In the genomic region with DNA sequence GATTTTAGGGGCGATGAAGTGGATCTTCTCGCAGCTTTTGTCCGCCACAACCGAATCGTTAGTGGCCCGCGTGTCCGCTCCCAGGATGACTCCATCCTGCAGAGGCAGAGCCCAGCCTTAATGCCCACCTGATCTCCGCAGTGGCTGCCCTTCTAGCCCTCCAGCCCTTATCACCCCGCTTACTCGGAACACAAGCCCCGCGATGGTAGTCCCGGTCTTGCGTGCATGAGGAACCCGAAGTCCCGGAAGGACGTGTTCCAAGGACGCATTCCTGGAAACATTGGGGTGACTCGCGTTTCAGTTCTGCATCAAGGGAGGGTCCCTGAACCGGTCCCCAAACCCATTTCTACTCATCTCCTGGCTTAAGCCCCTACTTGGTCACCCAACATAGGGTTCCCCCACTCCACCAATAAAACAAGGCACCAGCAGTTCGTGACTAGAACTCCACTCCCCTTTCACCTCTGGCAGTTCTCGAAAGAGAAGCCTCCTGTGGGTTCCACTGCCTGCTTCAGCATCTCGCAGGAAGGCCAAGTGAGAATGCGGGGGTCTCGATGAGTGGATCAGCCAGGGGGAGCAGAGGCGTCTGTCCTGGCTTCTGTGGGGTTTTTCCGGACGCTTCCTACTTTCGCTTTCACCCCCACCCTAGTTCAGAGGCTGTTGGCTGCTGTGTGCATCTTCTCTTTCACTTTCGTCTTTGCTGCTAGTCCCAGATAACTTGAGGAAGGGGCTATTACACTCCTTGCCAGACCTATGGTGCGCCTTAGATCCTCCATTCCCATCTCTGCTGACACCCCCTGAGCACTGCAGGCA, we compare ENCODE assay signal across 8 mouse cellular contexts. TPM values are rescaled to one million over a fixed set of nuclear protein-coding genes. Genes with fewer than 3 reads are reported as not detected.
DNase-seq lines count a peak whose midpoint lies in the region; ATAC-seq and TF ChIP-seq lines count a peak whose summit lies in the region.

No protein-coding gene starts in this region.

- DNase-seq in urinary bladder, adult 2 months (ENCODE audit: low spot score) = peak; percentile 51
- DNase-seq in urinary bladder, postnatal 4 days (ENCODE audit: low spot score in 2 of 2) = no peak
- DNase-seq in cerebellum, adult 9-10 months = peak; percentile 55
- DNase-seq in gastrocnemius, postnatal 25 days = peak; percentile 45
- peak; percentile 68 for DNase-seq in liver, adult 2 months (ENCODE audit: extremely low read depth, low read depth, low spot score)
- no peak for DNase-seq in midbrain, postnatal 0 days (ENCODE audit: low spot score)
- peak; percentile 72 for DNase-seq in thymus, postnatal 0 days (ENCODE audit: low spot score)

- TF ChIP-seq POLR2A in liver, adult 2 months (IDR thresholded peaks at IDR 0.05; ENCODE audit: extremely low read depth, insufficient read depth, low read length) = 0 out of 2 replicates have a peak, but pooled peaks have one; percentile 21

- peaks cover 8% of the 10 kb centered on the region; the same call in 1 of the 2 replicates for H3K79me2 ChIP-seq in liver, adult 2 months (ENCODE audit: control insufficient read depth, insufficient read depth, low read length)

- 0 out of 2 replicates have a peak, but pooled peaks cover 5% of the 10 kb centered on the region for H3K36me3 ChIP-seq in intestine, embryonic 16.5 days (ENCODE audit: control insufficient read depth, insufficient read depth, low read length)
- peaks cover 6% of the 10 kb centered on the region; the same call in 1 of the 2 replicates for H3K36me3 ChIP-seq in liver, adult 2 months (ENCODE audit: control insufficient read depth, insufficient read depth, low read length)
- H3K36me3 ChIP-seq in midbrain, postnatal 0 days (ENCODE audit: insufficient read depth, low read length) = peaks cover 2% of the 10 kb centered on the region

- peak overlapping the region; percentile 80 for H3K4me2 ChIP-seq in intestine, embryonic 16.5 days (ENCODE audit: low read depth, low read length)
- peak overlapping the region; percentile 71 for H3K4me2 ChIP-seq in midbrain, postnatal 0 days (ENCODE audit: low read depth, low read length, poor library complexity, severe bottlenecking)

- no peaks in the 10 kb centered on the region for H3K27me3 ChIP-seq in intestine, embryonic 16.5 days (replicated peaks; ENCODE audit: control insufficient read depth, insufficient read depth, low read length)
- H3K27me3 ChIP-seq in liver, adult 2 months (ENCODE audit: control insufficient read depth, insufficient read depth, low read length) = no peaks in the 10 kb centered on the region
- no peaks in the 10 kb centered on the region for H3K27me3 ChIP-seq in midbrain, postnatal 0 days (ENCODE audit: insufficient read depth, low read length)

- H3K4me3 ChIP-seq in intestine, embryonic 16.5 days (ENCODE audit: low read length) = peak overlapping the region; percentile 89
- H3K4me3 ChIP-seq in liver, adult 2 months (ENCODE audit: insufficient read depth, low read depth, low read length) = peak overlapping the region; percentile 87
- H3K4me3 ChIP-seq in midbrain, postnatal 0 days (ENCODE audit: low read depth, low read length) = peak overlapping the region; percentile 60

- H3K9ac ChIP-seq in intestine, embryonic 16.5 days (ENCODE audit: low read depth, low read length) = peak overlapping the region; percentile 87
- H3K9ac ChIP-seq in liver, adult 2 months (ENCODE audit: low read depth, low read length) = peak overlapping the region; percentile 75
- peak overlapping the region; percentile 93 for H3K9ac ChIP-seq in midbrain, postnatal 0 days (replicated peaks; ENCODE audit: low read length, poor library complexity, severe bottlenecking)

- no peak for TF ChIP-seq CTCF in liver, adult 2 months (IDR thresholded peaks at IDR 0.05; ENCODE audit: low read depth, low read length)
- TF ChIP-seq CTCF in midbrain, postnatal 0 days (IDR thresholded peaks at IDR 0.05) = no peak

- H3K4me1 ChIP-seq in intestine, embryonic 16.5 days (ENCODE audit: control insufficient read depth, insufficient read depth, low read length) = peaks cover 16% of the 10 kb centered on the region
- peaks cover 8% of the 10 kb centered on the region; the same call in 1 of the 2 replicates for H3K4me1 ChIP-seq in liver, adult 2 months (ENCODE audit: control insufficient read depth, insufficient read depth, low read length)
- peaks cover 7% of the 10 kb centered on the region for H3K4me1 ChIP-seq in midbrain, postnatal 0 days (ENCODE audit: insufficient read depth, low read length)

- WGBS in intestine, embryonic 16.5 days = 2% methylated on average over 33 of the region's 33 CpGs
- WGBS in liver, adult 2 months = under 1% methylated on average over 33 of the region's 33 CpGs
- 2% methylated on average over 33 of the region's 33 CpGs for WGBS in midbrain, postnatal 0 days

- no peaks in the 10 kb centered on the region for H3K9me3 ChIP-seq in intestine, embryonic 16.5 days (ENCODE audit: control insufficient read depth, low read length)
- no peaks in the 10 kb centered on the region for H3K9me3 ChIP-seq in midbrain, postnatal 0 days (ENCODE audit: low read length)

- peak overlapping the region; percentile 85 for H3K27ac ChIP-seq in intestine, embryonic 16.5 days (ENCODE audit: low read length)
- H3K27ac ChIP-seq in liver, adult 2 months (replicated peaks; ENCODE audit: insufficient read depth, low read depth, low read length) = peak overlapping the region; percentile 91
- H3K27ac ChIP-seq in midbrain, postnatal 0 days (ENCODE audit: low read depth, low read length) = peak overlapping the region; percentile 95

- peak; percentile 47 for ATAC-seq in intestine, embryonic 16.5 days
- peak; percentile 56 for ATAC-seq in midbrain, postnatal 0 days (ENCODE audit: low FRiP score)

RNA-seq across cellular contexts. Expression of gene Psmb10, which starts 0.5 kb away (rescaled TPM):
- polyA plus RNA-seq in urinary bladder, adult 2 months (2012; rRNA removed) = 82.8 and 98.7 TPM in 2 replicates
- 10 to 100 TPM; 19.1 to 22.1 TPM for total RNA-seq in gastrocnemius, postnatal 25 days (2021)
- 115 and 116 TPM in 2 replicates for polyA plus RNA-seq in intestine, embryonic 16.5 days (2015; fragmentation: Nextera tagmentation; extraction: Ambion mirVana)
- total RNA-seq in liver, adult 2 months (2014; rRNA removed) = 86.8 and 109 TPM in 2 replicates
- polyA plus RNA-seq in liver, adult 2 months (2012; rRNA removed) = 122 and 139 TPM in 2 replicates
- 44.9 and 85.1 TPM in 2 replicates for total RNA-seq in midbrain, postnatal 0 days (2014; rRNA removed)
- 110 and 122 TPM in 2 replicates for polyA plus RNA-seq in midbrain, postnatal 0 days (2015; fragmentation: Nextera tagmentation; extraction: Ambion mirVana)
- 385 and 398 TPM in 2 replicates for polyA plus RNA-seq in thymus, postnatal 0 days (2015; fragmentation: Nextera tagmentation; extraction: Ambion mirVana)

RNA-seq across cellular contexts. Expression of gene Ctrl, which starts 4.0 kb away (rescaled TPM):
- 1.4 and 1.8 TPM in 2 replicates for polyA plus RNA-seq in urinary bladder, adult 2 months (2012; rRNA removed)
- not detected for total RNA-seq in gastrocnemius, postnatal 25 days (2021)
- 3.1 and 6.2 TPM in 2 replicates for polyA plus RNA-seq in intestine, embryonic 16.5 days (2015; fragmentation: Nextera tagmentation; extraction: Ambion mirVana)
- total RNA-seq in liver, adult 2 months (2014; rRNA removed) = 8.5 and 59.0 TPM in 2 replicates
- 1.6 and 2.0 TPM in 2 replicates for polyA plus RNA-seq in liver, adult 2 months (2012; rRNA removed)
- total RNA-seq in midbrain, postnatal 0 days (2014; rRNA removed) = 3.6 and 4.0 TPM in 2 replicates
- 3.2 and 3.9 TPM in 2 replicates for polyA plus RNA-seq in midbrain, postnatal 0 days (2015; fragmentation: Nextera tagmentation; extraction: Ambion mirVana)
- polyA plus RNA-seq in thymus, postnatal 0 days (2015; fragmentation: Nextera tagmentation; extraction: Ambion mirVana) = 0.99 TPM in 2 replicates

RNA-seq across cellular contexts. Expression of gene Lcat, which starts 5.5 kb away (rescaled TPM):
- polyA plus RNA-seq in urinary bladder, adult 2 months (2012; rRNA removed) = 3.7 and 5.2 TPM in 2 replicates
- under 1 TPM; 0.46 to 0.80 TPM for total RNA-seq in gastrocnemius, postnatal 25 days (2021)
- 1.7 and 2.8 TPM in 2 replicates for polyA plus RNA-seq in intestine, embryonic 16.5 days (2015; fragmentation: Nextera tagmentation; extraction: Ambion mirVana)
- 215 and 324 TPM in 2 replicates for total RNA-seq in liver, adult 2 months (2014; rRNA removed)
- polyA plus RNA-seq in liver, adult 2 months (2012; rRNA removed) = 919 and 969 TPM in 2 replicates
- 7.5 and 19.3 TPM in 2 replicates for total RNA-seq in midbrain, postnatal 0 days (2014; rRNA removed)
- 5.6 and 6.8 TPM in 2 replicates for polyA plus RNA-seq in midbrain, postnatal 0 days (2015; fragmentation: Nextera tagmentation; extraction: Ambion mirVana)
- 0.40 and 0.62 TPM in 2 replicates for polyA plus RNA-seq in thymus, postnatal 0 days (2015; fragmentation: Nextera tagmentation; extraction: Ambion mirVana)

RNA-seq across cellular contexts. Expression of gene Slc12a4, which starts 28.2 kb away (rescaled TPM):
- 64.3 and 69.6 TPM in 2 replicates for polyA plus RNA-seq in urinary bladder, adult 2 months (2012; rRNA removed)
- total RNA-seq in gastrocnemius, postnatal 25 days (2021) = 10 to 100 TPM; 11.5 to 14.4 TPM
- polyA plus RNA-seq in intestine, embryonic 16.5 days (2015; fragmentation: Nextera tagmentation; extraction: Ambion mirVana) = 19.4 and 21.8 TPM in 2 replicates
- 10.8 and 14.2 TPM in 2 replicates for total RNA-seq in liver, adult 2 months (2014; rRNA removed)
- polyA plus RNA-seq in liver, adult 2 months (2012; rRNA removed) = 10.7 and 16.0 TPM in 2 replicates
- 11.8 and 12.1 TPM in 2 replicates for total RNA-seq in midbrain, postnatal 0 days (2014; rRNA removed)
- 9.6 and 12.0 TPM in 2 replicates for polyA plus RNA-seq in midbrain, postnatal 0 days (2015; fragmentation: Nextera tagmentation; extraction: Ambion mirVana)
- polyA plus RNA-seq in thymus, postnatal 0 days (2015; fragmentation: Nextera tagmentation; extraction: Ambion mirVana) = 17.5 and 18.6 TPM in 2 replicates

RNA-seq across cellular contexts. Expression of gene Pskh1, which starts 37.5 kb away (rescaled TPM):
- 30.0 and 32.6 TPM in 2 replicates for polyA plus RNA-seq in urinary bladder, adult 2 months (2012; rRNA removed)
- total RNA-seq in gastrocnemius, postnatal 25 days (2021) = 10 to 100 TPM in 1 of 2 experiments, 1 to 10 TPM in 1; 10.0 to 10.7 TPM
- 25.6 and 26.6 TPM in 2 replicates for polyA plus RNA-seq in intestine, embryonic 16.5 days (2015; fragmentation: Nextera tagmentation; extraction: Ambion mirVana)
- 19.0 and 20.1 TPM in 2 replicates for total RNA-seq in liver, adult 2 months (2014; rRNA removed)
- polyA plus RNA-seq in liver, adult 2 months (2012; rRNA removed) = 35.9 and 37.9 TPM in 2 replicates
- 23.2 and 23.9 TPM in 2 replicates for total RNA-seq in midbrain, postnatal 0 days (2014; rRNA removed)
- polyA plus RNA-seq in midbrain, postnatal 0 days (2015; fragmentation: Nextera tagmentation; extraction: Ambion mirVana) = 8.7 and 11.9 TPM in 2 replicates
- polyA plus RNA-seq in thymus, postnatal 0 days (2015; fragmentation: Nextera tagmentation; extraction: Ambion mirVana) = 18.4 and 21.6 TPM in 2 replicates

Comparison
In these comparisons a context has a peak if more than half of its experiments do, and no peak if none do; other contexts are left out.
1. DNase-seq: peak in urinary bladder, adult 2 months (single experiment), cerebellum, adult 9-10 months (single experiment), gastrocnemius, postnatal 25 days (single experiment), liver, adult 2 months (single experiment) and thymus, postnatal 0 days (single experiment); none in urinary bladder, postnatal 4 days (0 of 2) and midbrain, postnatal 0 days (single experiment).
2. RNA of gene Lcat, which starts 5.5 kb away (polyA plus RNA-seq): 919 to 969 TPM in liver, adult 2 months; 5.6 to 6.8 TPM in midbrain, postnatal 0 days, 3.7 to 5.2 TPM in urinary bladder, adult 2 months, 1.7 to 2.8 TPM in intestine, embryonic 16.5 days and 0.40 to 0.62 TPM in thymus, postnatal 0 days; every median in the first group is over 100 times any median in the second.
3. Peak in every context shown above with its lines, with median percentiles within 50 percentile points of each other: H3K27ac ChIP-seq, H3K4me3 ChIP-seq and H3K9ac ChIP-seq.